Mouse (Mus musculus) liver, embryonic 11.5 days (tissue): Measurements from ENCODE around the gene Vmn2r85. TPM values are rescaled to one million over a fixed set of nuclear protein-coding genes. Genes with fewer than 3 reads are reported as not detected.
A peak's percentile ranks its signal among the peaks of the same experiment; 100 is the strongest.
"Not testable (repeated sequence)": the region's sequence is repeated elsewhere in the genome, so short reads cannot be mapped to it uniquely, and the experiment has no call there.

Experiments
- ATAC-seq: fragments of 200-750 bp; cut with Nextera tagmentation; replicated peaks from 2 replicates; pipeline ENCODE4 v1.8.0; 2017; ENCODE audit warnings: moderate number of reproducible peaks, mild to moderate bottlenecking, moderate TSS enrichment, moderate library complexity; ENCODE audit not compliant: low FRiP score
- DNase-seq: peaks from one replicate; pipeline ENCODE4 v3.0.0-alpha.2; 2017; ENCODE audit warnings: low spot score
- H3K27ac ChIP-seq: fragments of 300-500 bp; sonication (generic); 2 replicates; pipeline ENCODE4 v1.5.1; 2014; ENCODE audit warnings: mild to moderate bottlenecking, low read depth, low read length, control low read depth
- H3K27me3 ChIP-seq: fragments of 300-500 bp; sonication (generic); replicated peaks from 2 replicates; pipeline ENCODE4 v1.6.1; 2014; ENCODE audit warnings: low read length, mixed read lengths; ENCODE audit not compliant: control insufficient read depth, insufficient read depth
- H3K36me3 ChIP-seq: fragments of 300-500 bp; sonication (generic); 2 replicates; pipeline ENCODE4 v1.6.1; 2014; ENCODE audit warnings: mild to moderate bottlenecking, low read length, moderate library complexity, mixed read lengths; ENCODE audit not compliant: control insufficient read depth, insufficient read depth
- H3K4me1 ChIP-seq: fragments of 300-500 bp; sonication (generic); replicated peaks from 2 replicates; pipeline ENCODE4 v1.6.1; 2014; ENCODE audit warnings: low read length, mixed read lengths; ENCODE audit not compliant: control insufficient read depth, insufficient read depth
- H3K4me2 ChIP-seq: fragments of 300-500 bp; sonication (generic); 2 replicates; pipeline ENCODE4 v1.6.1; 2014; ENCODE audit warnings: mild to moderate bottlenecking, control low read depth, moderate library complexity
- H3K4me3 ChIP-seq: fragments of 300-500 bp; sonication (generic); 2 replicates; pipeline ENCODE4 v1.5.1; 2014; ENCODE audit warnings: low read depth, low read length, control low read depth
- H3K9ac ChIP-seq: fragments of 300-500 bp; sonication (generic); 2 replicates; pipeline ENCODE4 v1.6.1; 2014; ENCODE audit warnings: low read depth, low read length, control low read depth
- H3K9me3 ChIP-seq: fragments of 300-500 bp; sonication (generic); 2 replicates; pipeline ENCODE4 v1.6.1; 2016; ENCODE audit warnings: low read length, inconsistent platforms, mixed read lengths; ENCODE audit not compliant: control insufficient read depth
- WGBS: fragments of 180-500 bp; shearing (Covaris S2); extraction: QIAGEN DNeasy Blood & Tissue Kit; methylation state at CpG from one replicate; pipeline ENCODE4 v1.1.7; 2014; 5-methylcytosine and 5-hydroxymethylcytosine counted together
- polyA plus RNA-seq: library from polyadenylated mRNA; unstranded; fragments of >200 nt; fragmentation: Nextera tagmentation; extraction: Ambion mirVana; gene quantifications from 2 replicates; pipeline ENCODE4 v1.2.1, GENCODE M21; 2014

The Vmn2r85 gene
- not detected in 2 replicates for polyA plus RNA-seq

- not testable (repeated sequence) for H3K36me3 ChIP-seq, ATAC-seq, H3K4me2 ChIP-seq, H3K9ac ChIP-seq, H3K9me3 ChIP-seq, H3K4me3 ChIP-seq, H3K27ac ChIP-seq, H3K4me1 ChIP-seq, H3K27me3 ChIP-seq, DNase-seq
Observed at GRCm38 (mm10) chr10:130429603-130430002, at the start of gene Vmn2r85. Vmn2r85 (minus strand) TSS chr10:130429703.

GRCm38 (mm10) chr10:130470311-130470760 is 40.8 kb upstream of the Vmn2r85 start:
- Histone ChIP-seq H3K36me3 (no peaks in the 10 kb centered on the region), H3K4me3 (peak overlapping the region; percentile 48), H3K27me3 (no peaks in the 10 kb centered on the region), H3K4me2 (peak overlapping the region; percentile 69), H3K4me1 (no peaks in the 10 kb centered on the region), H3K9me3 (no peaks in the 10 kb centered on the region), H3K9ac (peak overlapping the region; percentile 46), H3K27ac (no peak overlapping the region)
- ATAC-seq (peak; percentile 85), DNase-seq (peak; percentile 68)
- 5% methylated on average over 36 of the region's 36 CpGs for WGBS

GRCm38 (mm10) chr10:130455950-130456349 is 26.4 kb upstream of the Vmn2r85 start, which contains the start of gene Vmn2r86:
Vmn2r86 (minus strand) TSS chr10:130456050.
- not testable (repeated sequence) for ATAC-seq, H3K4me2 ChIP-seq, H3K36me3 ChIP-seq, H3K4me1 ChIP-seq, H3K4me3 ChIP-seq, DNase-seq, H3K9me3 ChIP-seq, H3K27me3 ChIP-seq, H3K27ac ChIP-seq, H3K9ac ChIP-seq
- 84% methylated on average over 1 of the region's 1 CpGs for WGBS

GRCm38 (mm10) chr10:130444776-130445175 is 15.3 kb upstream of the Vmn2r85 start:
- Histone ChIP-seq H3K4me3 (no peak overlapping the region), H3K4me2 (no peak overlapping the region), H3K27me3 (no peaks in the 10 kb centered on the region), H3K27ac (no peak overlapping the region), H3K36me3 (no peaks in the 10 kb centered on the region), H3K9ac (no peak overlapping the region), H3K4me1 (no peaks in the 10 kb centered on the region), H3K9me3 (no peaks in the 10 kb centered on the region)
- peak; percentile 31; the same call in 1 of the 2 replicates for ATAC-seq
- WGBS: 82% methylated on average over 21 of the region's 21 CpGs
- DNase-seq: no peak

- DNase-seq, H3K36me3 ChIP-seq, H3K9ac ChIP-seq, H3K27me3 ChIP-seq, H3K4me1 ChIP-seq, H3K27ac ChIP-seq, H3K4me2 ChIP-seq, ATAC-seq, H3K4me3 ChIP-seq, H3K9me3 ChIP-seq: not testable (repeated sequence)
- 79% methylated on average over 11 of the region's 11 CpGs for WGBS
Observed at GRCm38 (mm10) chr10:130434185-130434898, 4.8 kb upstream of the Vmn2r85 start.

GRCm38 (mm10) chr10:130422368-130422767 is 7.1 kb downstream of the Vmn2r85 start:
- not testable (repeated sequence) for H3K4me2 ChIP-seq, H3K9me3 ChIP-seq, H3K9ac ChIP-seq, H3K4me1 ChIP-seq, H3K36me3 ChIP-seq, H3K27ac ChIP-seq, H3K4me3 ChIP-seq, DNase-seq, H3K27me3 ChIP-seq, ATAC-seq
- WGBS: 65% methylated on average over 2 of the region's 2 CpGs

- no peak overlapping the region for H3K4me3 ChIP-seq
- no peaks in the 10 kb centered on the region for H3K9me3 ChIP-seq
- H3K27me3 ChIP-seq: no peaks in the 10 kb centered on the region
- H3K9ac ChIP-seq: no peak overlapping the region
- DNase-seq: no peak
- no peak overlapping the region for H3K27ac ChIP-seq
- H3K4me2 ChIP-seq: no peak overlapping the region
- H3K36me3 ChIP-seq: no peaks in the 10 kb centered on the region
- H3K4me1 ChIP-seq: no peaks in the 10 kb centered on the region
- 77% methylated on average over 3 of the region's 3 CpGs for WGBS
- ATAC-seq: no peak
Observed at GRCm38 (mm10) chr10:130420401-130420800, 9.1 kb downstream of the Vmn2r85 start.

GRCm38 (mm10) chr10:130419954-130420353 is 9.5 kb downstream of the Vmn2r85 start:
- DNase-seq, H3K4me1 ChIP-seq, H3K4me3 ChIP-seq, H3K9me3 ChIP-seq, H3K4me2 ChIP-seq, H3K36me3 ChIP-seq, H3K27me3 ChIP-seq, ATAC-seq, H3K9ac ChIP-seq, H3K27ac ChIP-seq: not testable (repeated sequence)
- 58% methylated on average over 2 of the region's 2 CpGs for WGBS

- not testable (repeated sequence) for H3K27me3 ChIP-seq
Observed at GRCm38 (mm10) chr10:130416352-130416751, 13.2 kb downstream of the Vmn2r85 start.

More at GRCm38 (mm10) chr10:130416352-130416751, 13.2 kb downstream of the Vmn2r85 start:
- not testable (repeated sequence) for H3K4me2 ChIP-seq, ATAC-seq, H3K9ac ChIP-seq, H3K27ac ChIP-seq, H3K4me1 ChIP-seq, H3K36me3 ChIP-seq, DNase-seq, H3K9me3 ChIP-seq, H3K4me3 ChIP-seq
